Mouse (Mus musculus) erythroblast, embryonic 14.5 days (primary cell): ENCODE measurements around the gene Slc25a25.

Experiments used
- GATA1 ChIP-seq: IDR thresholded peaks from 2 replicates; pipeline ENCODE4 v1.6.1; 2012; ENCODE audit warnings: low read length, inconsistent platforms, mixed read lengths
- TAL1 ChIP-seq: IDR thresholded peaks from 3 replicates; pipeline ENCODE4 v1.6.1; 2012; ENCODE audit warnings: low read length, inconsistent platforms, mixed read lengths

DNA sequence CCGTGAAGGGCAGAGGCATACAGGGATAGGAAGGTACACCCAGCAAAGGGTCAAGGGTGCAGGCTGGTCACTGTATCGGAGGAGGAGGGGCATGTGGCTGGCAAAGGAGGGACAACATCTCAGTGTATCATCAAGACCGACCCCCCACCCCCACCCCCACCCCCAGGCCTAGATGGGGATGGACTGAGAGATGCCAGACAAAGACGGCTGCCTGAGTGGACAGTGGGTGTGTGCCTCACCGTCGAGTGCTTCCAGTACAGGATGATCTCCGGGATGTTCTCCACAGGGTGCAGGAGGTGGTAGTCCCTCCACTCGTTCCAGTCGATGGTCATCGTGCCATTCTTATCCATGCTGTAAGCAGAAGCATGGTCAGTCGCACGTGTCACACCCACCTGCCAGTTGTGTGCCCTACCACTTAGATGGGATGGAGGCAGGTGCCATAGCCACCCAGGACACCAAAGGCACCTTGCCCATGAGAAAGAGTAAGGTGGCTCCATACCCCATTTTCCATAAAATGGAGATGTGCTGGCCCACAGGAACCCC lies 31.1 kb downstream of the Slc25a25 start:
- TF ChIP-seq TAL1 = no peak
- TF ChIP-seq GATA1 = no peak
